Mouse (Mus musculus) erythroblast, embryonic 14.5 days (primary cell): Measurements from ENCODE around the gene Csnk2b. TPM values are rescaled to one million over a fixed set of nuclear protein-coding genes. Genes with fewer than 3 reads are reported as not detected.
A peak's percentile ranks its signal among the peaks of the same experiment; 100 is the strongest.

Source experiments
- H3K27me3 ChIP-seq: 2 replicates; pipeline ENCODE4 v1.6.1; 2012; ENCODE audit warnings: inconsistent platforms; ENCODE audit not compliant: control insufficient read depth
- H3K36me3 ChIP-seq: 2 replicates; pipeline ENCODE4 v1.6.1; 2012; ENCODE audit warnings: mild to moderate bottlenecking, inconsistent platforms; ENCODE audit not compliant: control insufficient read depth
- H3K4me1 ChIP-seq: 2 replicates; pipeline ENCODE4 v1.6.1; 2012; ENCODE audit warnings: inconsistent platforms; ENCODE audit not compliant: control insufficient read depth
- H3K4me3 ChIP-seq: replicated peaks from 2 replicates; pipeline ENCODE3; 2012; ENCODE audit warnings: moderate library complexity, mild to moderate bottlenecking, inconsistent platforms
- H3K9me3 ChIP-seq: 2 replicates; pipeline ENCODE4 v1.6.1; 2012; ENCODE audit warnings: low read length, inconsistent platforms, mixed read lengths; ENCODE audit not compliant: control insufficient read depth
- GATA1 ChIP-seq: IDR thresholded peaks from 2 replicates; pipeline ENCODE4 v1.6.1; 2012; ENCODE audit warnings: low read length, inconsistent platforms, mixed read lengths
- TAL1 ChIP-seq: IDR thresholded peaks from 3 replicates; pipeline ENCODE4 v1.6.1; 2012; ENCODE audit warnings: low read length, inconsistent platforms, mixed read lengths
- polyA plus RNA-seq: library from polyadenylated mRNA; stranded (reverse); fragments of >175 nt; gene quantifications from 2 replicates; pipeline ENCODE4 v1.2.3, GENCODE M21; 2012

Gene Csnk2b
- polyA plus RNA-seq, 1 experiment: 11.2 TPM

DNA sequence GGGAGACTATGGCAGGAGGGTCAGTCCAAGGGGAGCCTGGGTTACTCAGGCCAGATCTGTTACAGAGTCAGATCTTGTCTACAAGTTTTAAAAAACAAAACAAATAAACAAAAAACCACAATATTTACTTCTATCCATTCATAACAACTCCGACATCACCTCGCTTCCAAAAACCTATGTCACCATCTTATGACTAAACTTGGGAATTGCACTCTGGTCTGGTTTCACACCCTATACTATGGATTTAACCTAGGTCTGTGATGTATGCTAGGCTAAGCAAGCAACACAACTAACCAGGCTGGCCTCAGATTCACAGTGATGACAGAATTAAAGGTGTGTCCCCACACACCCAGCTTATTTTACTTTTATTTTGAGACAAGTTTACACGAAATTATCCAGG lies 15.3 kb downstream of the Csnk2b start:
- H3K9me3 ChIP-seq: no peaks in the 10 kb centered on the region
- no peak for TF ChIP-seq GATA1
- TF ChIP-seq TAL1: no peak
- H3K4me1 ChIP-seq: peaks cover 48% of the 10 kb centered on the region

DNA sequence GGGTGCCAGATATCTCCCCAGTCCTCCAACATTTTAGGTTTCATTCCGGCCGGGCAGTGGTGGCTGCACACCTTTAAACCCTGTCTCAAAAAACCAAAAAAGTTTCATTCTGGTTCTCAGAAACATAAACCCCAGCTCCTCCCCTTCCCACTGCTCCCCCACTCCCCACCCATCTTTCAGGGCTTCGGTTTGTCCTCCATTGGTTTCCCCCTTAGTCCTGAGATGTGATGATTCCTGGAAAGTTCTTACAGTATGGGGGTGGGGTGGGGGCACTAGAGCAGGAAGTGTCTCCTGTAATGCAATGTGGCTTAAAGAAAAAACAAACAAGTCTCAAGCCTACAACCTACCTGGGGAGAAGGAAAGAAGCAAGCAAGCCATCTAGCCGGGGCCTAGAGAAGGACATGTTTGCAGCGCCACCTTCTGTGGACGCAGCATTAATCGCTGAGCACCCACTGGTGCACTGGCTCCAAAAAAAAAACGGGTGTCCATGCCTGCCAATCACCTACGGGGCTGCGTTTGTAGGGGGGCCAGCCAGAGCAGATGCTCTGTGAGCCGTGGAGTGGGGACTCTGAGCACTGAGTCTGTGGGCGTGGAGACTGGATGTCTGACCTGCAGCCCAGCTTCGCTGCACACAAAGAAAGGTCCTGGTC lies 16.0 kb downstream of the Csnk2b start:
- Histone ChIP-seq H3K4me1 (peaks cover 50% of the 10 kb centered on the region), H3K27me3 (peaks cover 2% of the 10 kb centered on the region; the same call in 1 of the 2 replicates), H3K9me3 (no peaks in the 10 kb centered on the region), H3K4me3 (no peak overlapping the region), H3K36me3 (peaks cover 41% of the 10 kb centered on the region)
- TF ChIP-seq GATA1 (no peak), TAL1 (no peak)

More for the DNA sequence above, 15.3 kb downstream of the Csnk2b start:
- H3K4me3 ChIP-seq: no peak overlapping the region
- peaks cover 2% of the 10 kb centered on the region; the same call in 1 of the 2 replicates for H3K27me3 ChIP-seq
- H3K36me3 ChIP-seq: peaks cover 34% of the 10 kb centered on the region

DNA sequence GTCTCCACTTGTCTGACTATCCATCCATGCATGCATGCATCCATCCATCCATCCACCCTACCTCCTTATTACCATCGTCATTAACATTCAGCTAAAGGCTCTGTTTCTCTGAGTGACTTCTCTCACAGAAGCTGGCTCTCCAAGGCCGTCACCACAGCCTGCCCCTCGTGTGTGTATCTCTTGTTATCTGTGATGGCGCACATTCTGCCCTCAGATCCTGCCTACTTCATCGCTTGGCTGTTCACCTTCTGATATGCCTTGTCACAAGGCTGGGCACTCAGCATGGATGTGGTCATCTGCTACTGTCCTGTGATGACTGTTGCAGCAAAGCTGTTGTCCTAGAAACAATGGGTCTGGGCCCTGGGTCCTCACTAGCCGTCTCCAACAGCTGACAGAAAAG lies 17.1 kb downstream of the Csnk2b start:
- Histone ChIP-seq H3K4me3 (peak overlapping the region; percentile 5), H3K27me3 (no peaks in the 10 kb centered on the region), H3K4me1 (peaks cover 58% of the 10 kb centered on the region), H3K9me3 (no peaks in the 10 kb centered on the region), H3K36me3 (peaks cover 52% of the 10 kb centered on the region)
- TF ChIP-seq TAL1: peak; percentile 83
- peak; percentile 73 for TF ChIP-seq GATA1

DNA sequence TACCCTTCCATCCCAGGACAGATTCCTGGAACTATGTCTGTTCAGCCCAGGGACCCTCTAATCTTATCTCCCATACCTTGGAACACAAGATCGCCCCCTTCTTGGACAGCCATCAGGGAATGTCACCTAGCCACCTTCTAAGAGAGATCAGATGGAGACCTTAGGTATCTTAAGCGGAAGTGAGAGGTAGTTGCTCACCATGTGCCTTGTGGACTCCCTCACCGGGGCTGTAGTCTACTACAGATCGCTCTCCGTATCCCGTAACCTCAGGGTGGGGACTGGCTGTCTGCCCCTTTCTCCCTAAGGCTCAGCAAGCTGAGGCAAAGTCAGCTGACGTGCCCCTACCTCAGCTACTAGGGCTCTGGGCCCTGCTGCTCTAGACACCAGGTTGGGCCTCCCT lies 17.8 kb downstream of the Csnk2b start:
- H3K4me1 ChIP-seq: peaks cover 58% of the 10 kb centered on the region
- no peaks in the 10 kb centered on the region for H3K9me3 ChIP-seq
- no peaks in the 10 kb centered on the region for H3K27me3 ChIP-seq
- no peak for TF ChIP-seq TAL1
- no peak for TF ChIP-seq GATA1
- H3K4me3 ChIP-seq: peak overlapping the region; percentile 23
- H3K36me3 ChIP-seq: peaks cover 59% of the 10 kb centered on the region

DNA sequence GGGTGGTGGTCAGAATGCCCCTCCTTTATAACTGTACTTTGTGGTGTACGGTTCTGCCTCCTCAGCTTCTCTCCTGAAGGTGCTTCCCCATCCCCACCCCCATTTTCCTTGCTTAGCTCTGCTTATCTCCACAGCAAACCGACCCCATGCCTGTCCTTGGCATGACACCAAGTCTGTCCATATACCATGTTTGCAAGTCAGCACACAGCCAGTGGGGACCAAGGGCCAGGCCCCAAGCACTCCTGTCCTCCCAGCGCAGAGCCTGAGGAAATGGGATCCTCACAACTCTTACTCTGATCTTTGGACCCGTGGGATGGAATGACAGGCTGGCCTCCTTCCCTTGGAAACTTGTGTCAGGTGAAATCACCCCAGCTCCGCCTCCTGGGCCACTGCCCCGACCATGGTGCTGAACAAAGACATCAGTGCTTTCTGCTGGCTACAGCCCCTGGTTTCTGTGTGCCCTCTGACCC lies 18.6 kb downstream of the Csnk2b start:
- Histone ChIP-seq H3K4me3 (no peak overlapping the region), H3K36me3 (peaks cover 67% of the 10 kb centered on the region), H3K4me1 (peaks cover 61% of the 10 kb centered on the region), H3K27me3 (no peaks in the 10 kb centered on the region), H3K9me3 (no peaks in the 10 kb centered on the region)
- TF ChIP-seq TAL1 (no peak), GATA1 (no peak)

DNA sequence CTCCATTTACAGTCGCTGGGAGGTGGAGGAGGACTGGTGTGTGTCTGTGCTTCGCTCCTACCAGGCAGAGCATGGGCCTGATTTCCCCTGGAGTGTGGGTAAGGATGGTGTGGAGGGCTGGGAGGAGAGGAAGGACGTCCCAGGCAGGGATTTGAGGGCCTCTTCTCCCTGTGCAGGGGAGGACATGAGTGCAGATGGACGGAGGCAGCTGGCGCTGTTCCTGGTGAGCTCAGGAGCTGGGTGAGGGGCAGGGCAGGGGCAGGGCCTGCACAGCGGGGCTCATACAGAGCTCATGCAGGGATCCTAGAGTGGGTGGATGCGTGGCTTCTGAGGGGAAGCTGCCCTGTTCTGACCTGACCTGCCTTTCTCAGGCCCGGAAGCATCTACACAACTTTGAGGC lies 19.6 kb downstream of the Csnk2b start:
- no peaks in the 10 kb centered on the region for H3K9me3 ChIP-seq
- H3K4me1 ChIP-seq: peaks cover 63% of the 10 kb centered on the region
- H3K36me3 ChIP-seq: peaks cover 76% of the 10 kb centered on the region
- no peaks in the 10 kb centered on the region for H3K27me3 ChIP-seq
- H3K4me3 ChIP-seq: no peak overlapping the region
- TF ChIP-seq GATA1 (no peak), TAL1 (no peak)

DNA sequence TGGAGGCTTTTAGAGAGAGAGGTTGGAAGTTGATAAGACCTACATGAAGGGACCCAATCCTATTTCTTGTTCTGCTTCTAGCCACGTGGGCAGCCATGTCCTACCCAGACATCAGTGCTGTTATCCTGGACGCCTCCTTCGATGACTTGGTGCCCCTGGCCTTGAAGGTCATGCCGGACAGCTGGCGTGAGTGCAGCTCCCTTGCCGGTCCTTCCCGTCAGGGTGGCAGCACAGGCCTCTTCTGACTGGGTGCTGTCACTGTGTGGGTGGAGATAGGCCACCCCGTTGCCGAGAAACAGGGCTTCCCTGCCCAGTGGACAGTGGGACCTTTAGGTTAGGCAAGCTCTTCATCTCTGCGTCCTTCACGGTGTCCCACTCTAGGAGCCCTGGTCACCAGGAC lies 20.7 kb downstream of the Csnk2b start:
- peaks cover 72% of the 10 kb centered on the region for H3K4me1 ChIP-seq

DNA sequence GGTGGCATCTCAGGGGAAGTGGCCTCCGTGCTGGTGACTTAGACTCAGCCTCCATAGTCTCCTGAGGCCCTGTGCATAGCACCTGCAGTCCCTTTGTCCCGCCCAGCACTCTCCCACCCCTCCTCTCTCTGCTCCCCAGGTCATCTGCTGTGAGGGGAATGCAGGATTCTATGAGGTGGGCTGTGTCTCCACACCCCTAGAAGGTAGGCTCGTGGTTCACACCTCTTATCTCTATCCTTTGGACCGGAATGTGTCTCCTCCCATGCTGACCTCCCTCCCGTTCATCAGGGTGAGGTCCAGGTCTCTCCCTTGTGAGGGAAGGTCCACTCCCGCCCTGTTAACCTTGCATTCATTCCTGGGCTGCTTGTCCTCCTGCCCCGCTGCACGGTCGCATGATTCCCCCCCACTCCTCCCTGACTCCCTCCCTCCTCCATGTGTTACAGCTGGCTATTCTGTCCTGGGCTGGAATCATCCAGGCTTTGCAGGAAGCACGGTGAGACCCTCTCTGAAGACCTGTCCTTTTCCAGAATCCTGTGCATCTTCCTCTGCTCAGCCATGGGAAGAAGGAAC lies 21.6 kb downstream of the Csnk2b start:
- Histone ChIP-seq H3K36me3 (peaks cover 96% of the 10 kb centered on the region), H3K4me1 (peaks cover 65% of the 10 kb centered on the region), H3K27me3 (no peaks in the 10 kb centered on the region), H3K4me3 (no peak overlapping the region), H3K9me3 (no peaks in the 10 kb centered on the region)
- TF ChIP-seq GATA1 (no peak), TAL1 (no peak)

More for the DNA sequence above, 20.7 kb downstream of the Csnk2b start:
- no peak overlapping the region for H3K4me3 ChIP-seq
- H3K9me3 ChIP-seq: no peaks in the 10 kb centered on the region
- peaks cover 88% of the 10 kb centered on the region for H3K36me3 ChIP-seq
- TF ChIP-seq GATA1: no peak
- no peak for TF ChIP-seq TAL1
- no peaks in the 10 kb centered on the region for H3K27me3 ChIP-seq

DNA sequence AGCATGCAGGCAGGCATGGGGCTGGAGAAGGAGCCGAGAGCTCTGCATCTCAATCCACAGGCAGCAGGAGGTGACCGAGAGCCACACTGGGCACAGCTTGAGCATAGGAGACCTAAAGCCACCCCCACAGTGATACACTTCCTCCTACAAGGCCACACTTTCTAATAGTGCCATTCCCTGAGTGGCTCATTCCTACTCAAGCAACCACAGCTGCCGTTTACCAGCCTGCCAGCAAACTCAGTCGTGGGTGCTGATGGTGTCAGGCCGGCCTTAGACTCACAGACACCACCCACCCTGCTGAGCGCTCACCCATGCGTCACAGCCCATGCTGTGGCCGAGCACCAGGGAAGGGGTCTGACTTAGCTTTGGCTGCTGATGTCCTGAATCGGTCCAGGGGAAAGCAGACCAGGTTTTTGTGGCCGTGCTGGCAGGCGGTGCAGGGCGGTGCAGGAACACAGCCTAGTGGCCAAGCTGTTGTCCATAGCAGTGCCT lies 24.6 kb downstream of the Csnk2b start:
- TF ChIP-seq TAL1 (no peak), GATA1 (no peak)
- H3K4me1 ChIP-seq: peaks cover 41% of the 10 kb centered on the region
- H3K9me3 ChIP-seq: no peaks in the 10 kb centered on the region
- H3K36me3 ChIP-seq: peaks cover 99% of the 10 kb centered on the region
- H3K4me3 ChIP-seq: no peak overlapping the region
- H3K27me3 ChIP-seq: no peaks in the 10 kb centered on the region

DNA sequence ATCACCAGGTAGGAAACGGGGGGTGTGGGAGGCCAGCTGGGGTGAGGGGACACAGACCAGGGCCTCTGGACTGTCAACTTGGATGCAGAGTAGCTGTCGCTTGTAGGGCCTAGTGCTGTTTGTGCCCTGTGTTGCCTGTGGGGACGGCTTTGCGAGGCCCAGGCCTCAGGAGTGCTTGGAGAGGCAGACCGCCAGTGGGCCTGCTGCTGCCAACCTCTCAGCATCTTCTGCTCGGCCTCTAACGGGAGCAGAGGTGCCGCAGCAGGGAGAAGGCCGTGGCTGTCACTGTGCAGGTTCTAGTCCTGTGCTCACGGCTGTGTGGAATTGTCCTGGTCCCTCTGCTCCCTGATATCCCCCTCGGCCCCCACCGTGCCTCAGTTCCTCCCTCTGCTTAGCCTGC lies 25.3 kb downstream of the Csnk2b start:
- Histone ChIP-seq H3K4me3 (no peak overlapping the region), H3K9me3 (no peaks in the 10 kb centered on the region), H3K36me3 (peaks cover 99% of the 10 kb centered on the region), H3K27me3 (no peaks in the 10 kb centered on the region), H3K4me1 (peaks cover 39% of the 10 kb centered on the region)
- TF ChIP-seq GATA1: no peak
- TF ChIP-seq TAL1: no peak
